Mouse (Mus musculus) limb, embryonic 10.5 days (tissue): ENCODE results near the gene Fsd1. TPM values are rescaled to one million over a fixed set of nuclear protein-coding genes. Genes with fewer than 3 reads are reported as not detected.
A peak's percentile ranks its signal among the peaks of the same experiment; 100 is the strongest.
"Not testable (repeated sequence)": the region's sequence is repeated elsewhere in the genome, so short reads cannot be mapped to it uniquely, and the experiment has no call there.

Experiments
- DNase-seq: peaks from one replicate; pipeline ENCODE4 v3.0.0-alpha.2; 2017; ENCODE audit warnings: low spot score
- H3K27ac ChIP-seq: fragments of 300-500 bp; sonication (generic); 2 replicates; pipeline ENCODE4 v1.5.1; 2016; ENCODE audit warnings: mild to moderate bottlenecking
- H3K27me3 ChIP-seq: fragments of 300-500 bp; sonication (generic); 2 replicates; pipeline ENCODE4 v1.6.1; 2016; ENCODE audit warnings: low read depth, mild to moderate bottlenecking; ENCODE audit not compliant: poor library complexity, severe bottlenecking
- H3K36me3 ChIP-seq: fragments of 300-500 bp; sonication (generic); 2 replicates; pipeline ENCODE4 v1.6.1; 2016; ENCODE audit warnings: mild to moderate bottlenecking, moderate library complexity
- H3K4me1 ChIP-seq: fragments of 300-500 bp; sonication (generic); 2 replicates; pipeline ENCODE4 v1.6.1; 2016
- H3K4me3 ChIP-seq: fragments of 300-500 bp; sonication (generic); 2 replicates; pipeline ENCODE4 v1.5.1; 2016; ENCODE audit warnings: mild to moderate bottlenecking, moderate library complexity
- H3K9me3 ChIP-seq: fragments of 300-500 bp; sonication (generic); replicated peaks from 2 replicates; pipeline ENCODE4 v1.6.1; 2016; ENCODE audit warnings: mild to moderate bottlenecking
- WGBS: fragments of 180-500 bp; shearing (Covaris S2); methylation state at CpG from one replicate; pipeline ENCODE4 v1.1.7; 2016; 5-methylcytosine and 5-hydroxymethylcytosine counted together
- polyA plus RNA-seq: library from polyadenylated mRNA; unstranded; fragments of >200 nt; fragmentation: Nextera tagmentation; extraction: Ambion mirVana; gene quantifications from 2 replicates; pipeline ENCODE4 v1.2.1, GENCODE M21; 2016

Gene Fsd1
- polyA plus RNA-seq = 44.0 and 56.6 TPM in 2 replicates

DNA sequence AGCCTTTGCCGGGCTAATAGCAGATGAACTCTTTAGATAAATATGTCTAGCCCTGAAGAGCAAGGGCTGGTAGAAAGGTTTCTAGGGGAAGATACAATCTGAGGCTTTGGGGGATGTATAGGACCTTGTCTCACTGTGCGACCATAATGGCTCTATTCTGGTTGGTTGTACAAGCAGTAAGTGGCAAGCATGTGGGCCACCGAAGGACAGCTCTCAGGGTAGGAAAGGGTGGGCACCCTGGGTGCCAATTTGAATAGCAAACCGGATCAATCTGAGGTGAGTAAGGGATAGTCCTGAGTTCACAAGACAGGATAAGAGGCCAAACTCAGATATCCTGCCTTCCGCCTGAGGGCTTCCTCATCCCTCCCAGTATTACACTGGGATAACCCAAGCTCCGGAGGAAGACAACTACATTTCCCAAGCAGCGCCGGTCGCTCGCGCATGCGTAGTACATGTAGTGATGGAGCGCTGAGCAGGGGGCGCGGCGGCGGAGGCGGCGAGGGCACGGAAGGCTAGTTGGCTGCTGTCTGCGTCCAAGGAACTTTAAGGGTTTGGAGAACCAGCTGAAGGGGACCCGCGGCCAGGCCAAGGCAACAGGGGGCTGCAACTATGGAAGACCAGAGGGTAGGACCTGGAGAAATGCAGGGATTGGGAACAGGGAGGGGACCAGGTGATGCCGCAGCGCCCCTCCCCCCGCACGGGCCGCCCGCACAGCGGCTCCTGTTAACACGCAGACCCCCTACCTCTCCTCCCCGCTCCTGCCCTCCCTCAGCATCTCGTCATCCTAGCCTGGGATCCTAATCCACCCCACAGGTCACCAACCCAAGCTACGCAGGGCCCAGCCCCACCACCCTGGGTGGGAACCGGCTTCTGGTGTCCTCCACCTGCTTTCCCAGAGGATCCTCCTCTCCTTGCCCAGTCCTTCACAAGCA is at the start of gene Fsd1:
Gene Fsd1 (plus strand): TSS at position 480 of the 932 bp plus-strand sequence.
- no peaks in the 10 kb centered on the region for H3K9me3 ChIP-seq
- H3K4me1 ChIP-seq = peaks cover 12% of the 10 kb centered on the region
- peak within 1 kb of the TSS; percentile 75 for H3K4me3 ChIP-seq
- peak within 1 kb of the TSS; percentile 79 for H3K27ac ChIP-seq
- 11% methylated on average over 35 of the region's 35 CpGs for WGBS
- 0 out of 2 replicates have a peak, but pooled peaks cover 4% of the 10 kb centered on the region for H3K36me3 ChIP-seq
- H3K27me3 ChIP-seq = 0 out of 2 replicates have a peak, but pooled peaks cover 2% of the 10 kb centered on the region
- peak; percentile 85 for DNase-seq

GRCm38 (mm10) chr17:55944387-55944865 is 41.9 kb upstream of the Fsd1 start:
- 39% methylated on average over 10 of the region's 10 CpGs for WGBS
- H3K9me3 ChIP-seq, DNase-seq, H3K27me3 ChIP-seq, H3K4me1 ChIP-seq: not testable (repeated sequence)
- peak overlapping the region; percentile 85; the same call in 1 of the 2 replicates for H3K27ac ChIP-seq
- peaks cover 12% of the 10 kb centered on the region for H3K36me3 ChIP-seq
- H3K4me3 ChIP-seq = peak overlapping the region; percentile 60

DNA sequence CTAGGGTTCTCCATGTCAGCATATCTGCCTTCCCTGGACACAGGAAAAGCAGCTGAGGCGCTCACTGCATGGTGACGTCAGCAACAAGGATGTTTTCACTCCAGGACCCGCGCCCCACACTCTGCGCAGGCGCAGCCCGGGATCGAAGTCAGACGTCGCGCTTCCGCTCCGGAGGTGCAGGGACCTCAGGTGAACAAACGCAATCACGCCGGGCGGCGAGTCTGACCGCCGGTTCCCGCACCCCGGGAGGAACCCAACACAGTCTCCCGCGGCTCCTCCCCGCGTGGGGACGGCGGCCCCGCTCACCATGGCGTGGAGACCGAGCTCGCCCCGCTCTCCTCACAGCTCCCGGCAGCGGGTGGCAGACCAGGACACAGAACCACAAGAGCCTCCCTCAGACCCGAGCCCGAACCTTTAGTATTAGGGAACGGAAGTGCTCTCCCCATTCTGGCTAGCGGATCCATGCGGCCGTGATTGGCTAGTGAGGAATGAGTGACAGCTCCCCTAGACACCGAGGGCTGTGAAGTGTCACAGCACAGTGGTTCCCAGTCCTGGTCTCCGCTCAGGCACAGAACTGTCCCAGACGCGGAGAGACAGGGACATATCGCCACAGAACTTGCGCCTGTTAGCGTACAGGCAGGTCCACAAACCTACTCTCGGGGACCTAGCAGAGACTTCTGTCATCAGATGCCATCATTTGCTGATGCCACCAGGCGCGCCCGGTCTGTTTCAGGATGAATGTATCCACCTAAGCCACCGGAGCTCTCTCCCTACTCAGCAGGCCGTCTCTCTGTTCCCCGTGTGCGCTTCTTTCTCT is 41.2 kb upstream of the Fsd1 start:
- H3K9me3 ChIP-seq, H3K36me3 ChIP-seq, H3K4me1 ChIP-seq, H3K27me3 ChIP-seq: not testable (repeated sequence)
- DNase-seq = peak; percentile 76
- Histone ChIP-seq H3K4me3 (peak overlapping the region; percentile 60), H3K27ac (peak overlapping the region; percentile 85)
- whole genome bisulfite sequencing = under 1% methylated on average over 56 of the region's 56 CpGs

DNA sequence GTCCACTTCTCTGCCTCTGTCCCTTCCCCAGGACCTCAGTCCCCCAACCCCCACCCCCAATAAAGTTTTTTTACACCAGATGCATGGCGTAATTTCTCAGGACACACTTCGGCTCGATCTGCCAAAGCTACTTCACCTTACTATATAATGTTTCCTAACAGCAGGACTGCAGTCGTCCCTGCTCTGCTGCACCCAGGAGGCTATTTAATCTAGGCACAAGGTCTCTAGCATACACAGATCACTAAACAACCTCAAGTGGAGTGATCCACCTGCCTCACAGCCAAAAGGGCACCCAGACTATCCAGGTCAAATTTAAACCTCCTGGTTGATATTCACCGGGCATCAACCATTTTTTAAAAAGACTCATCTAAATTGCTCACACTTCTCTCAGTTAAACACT is 40.6 kb upstream of the Fsd1 start:
- Histone ChIP-seq H3K27ac (peak overlapping the region; percentile 85; the same call in 1 of the 2 replicates), H3K9me3 (no peaks in the 10 kb centered on the region), H3K36me3 (peaks cover 1% of the 10 kb centered on the region; the same call in 1 of the 2 replicates), H3K27me3 (no peaks in the 10 kb centered on the region), H3K4me1 (peaks cover 6% of the 10 kb centered on the region), H3K4me3 (peak overlapping the region; percentile 60)
- DNase-seq = no peak
- 31% methylated on average over 5 of the region's 5 CpGs for WGBS

GRCm38 (mm10) chr17:55948647-55949046 is 37.7 kb upstream of the Fsd1 start:
- H3K36me3 ChIP-seq = no peaks in the 10 kb centered on the region
- H3K4me3 ChIP-seq = no peak overlapping the region
- H3K27ac ChIP-seq = no peak overlapping the region
- H3K9me3 ChIP-seq = no peaks in the 10 kb centered on the region
- 93% methylated on average over 4 of the region's 4 CpGs for WGBS
- no peak for DNase-seq
- no peaks in the 10 kb centered on the region for H3K27me3 ChIP-seq
- peaks cover 6% of the 10 kb centered on the region for H3K4me1 ChIP-seq

DNA sequence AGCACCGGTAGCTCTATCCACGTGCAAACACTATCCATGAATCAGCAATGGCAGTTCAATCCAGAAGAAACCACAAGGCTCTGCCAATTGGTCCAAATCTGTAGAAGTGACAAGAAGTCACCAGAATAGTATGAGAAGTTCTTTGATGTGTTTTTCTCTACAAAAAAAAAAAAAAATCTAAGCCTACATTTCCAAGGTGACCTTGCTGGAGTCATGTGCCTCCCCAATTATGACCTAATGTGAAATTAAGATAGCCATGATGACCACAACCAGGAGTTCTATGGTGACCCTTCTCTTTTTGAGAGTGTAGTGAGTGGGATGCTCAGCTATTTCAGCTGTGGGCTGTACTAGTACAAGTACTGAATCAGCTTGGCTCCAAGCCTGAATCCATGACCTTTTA is 36.9 kb upstream of the Fsd1 start, which contains the start of gene Zfp119b:
Gene Zfp119b (minus strand): TSS at position 101 of the 400 bp plus-strand sequence.
- 87% methylated on average over 2 of the region's 2 CpGs for WGBS

GRCm38 (mm10) chr17:55950601-55951000 is 35.7 kb upstream of the Fsd1 start:
- WGBS = 77% methylated on average over 9 of the region's 9 CpGs

More for the DNA sequence above, 36.9 kb upstream of the Fsd1 start, which contains the start of gene Zfp119b:
- no peak within 1 kb of the TSS for H3K4me3 ChIP-seq
- peaks cover 6% of the 10 kb centered on the region for H3K4me1 ChIP-seq
- H3K27ac ChIP-seq = no peak within 1 kb of the TSS
- no peaks in the 10 kb centered on the region for H3K36me3 ChIP-seq
- no peaks in the 10 kb centered on the region for H3K9me3 ChIP-seq
- peaks cover 5% of the 10 kb centered on the region for H3K27me3 ChIP-seq
- no peak for DNase-seq

DNA sequence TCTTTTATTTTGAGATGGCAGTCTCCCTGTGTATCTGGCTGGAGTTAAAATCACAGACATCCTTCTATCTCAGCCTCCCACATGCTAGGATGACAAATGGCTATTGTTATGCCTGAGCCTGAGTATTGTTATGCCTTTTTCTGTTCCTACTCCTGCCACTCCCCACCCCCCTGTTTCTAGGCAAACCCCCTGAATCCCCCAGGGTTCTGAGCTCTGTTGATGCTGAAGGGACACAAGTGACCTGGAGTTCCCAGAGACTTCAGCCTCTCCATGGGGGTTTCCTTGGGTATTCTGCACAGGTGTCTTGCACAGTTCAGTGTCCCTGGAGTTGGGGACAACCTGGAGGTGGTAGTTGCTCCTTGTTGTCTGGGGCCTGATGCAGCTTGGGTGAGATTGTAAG is 34.3 kb upstream of the Fsd1 start:
- H3K4me3 ChIP-seq = no peak overlapping the region
- H3K27me3 ChIP-seq = peaks cover 18% of the 10 kb centered on the region
- H3K9me3 ChIP-seq = no peaks in the 10 kb centered on the region
- peaks cover 10% of the 10 kb centered on the region for H3K4me1 ChIP-seq
- no peak for DNase-seq
- no peak overlapping the region for H3K27ac ChIP-seq
- H3K36me3 ChIP-seq = no peaks in the 10 kb centered on the region

More at GRCm38 (mm10) chr17:55950601-55951000, 35.7 kb upstream of the Fsd1 start:
- no peaks in the 10 kb centered on the region for H3K9me3 ChIP-seq
- H3K27me3 ChIP-seq = peaks cover 17% of the 10 kb centered on the region
- no peaks in the 10 kb centered on the region for H3K36me3 ChIP-seq
- no peak for DNase-seq
- no peak overlapping the region for H3K27ac ChIP-seq
- peaks cover 3% of the 10 kb centered on the region; the same call in 1 of the 2 replicates for H3K4me1 ChIP-seq
- no peak overlapping the region for H3K4me3 ChIP-seq

DNA sequence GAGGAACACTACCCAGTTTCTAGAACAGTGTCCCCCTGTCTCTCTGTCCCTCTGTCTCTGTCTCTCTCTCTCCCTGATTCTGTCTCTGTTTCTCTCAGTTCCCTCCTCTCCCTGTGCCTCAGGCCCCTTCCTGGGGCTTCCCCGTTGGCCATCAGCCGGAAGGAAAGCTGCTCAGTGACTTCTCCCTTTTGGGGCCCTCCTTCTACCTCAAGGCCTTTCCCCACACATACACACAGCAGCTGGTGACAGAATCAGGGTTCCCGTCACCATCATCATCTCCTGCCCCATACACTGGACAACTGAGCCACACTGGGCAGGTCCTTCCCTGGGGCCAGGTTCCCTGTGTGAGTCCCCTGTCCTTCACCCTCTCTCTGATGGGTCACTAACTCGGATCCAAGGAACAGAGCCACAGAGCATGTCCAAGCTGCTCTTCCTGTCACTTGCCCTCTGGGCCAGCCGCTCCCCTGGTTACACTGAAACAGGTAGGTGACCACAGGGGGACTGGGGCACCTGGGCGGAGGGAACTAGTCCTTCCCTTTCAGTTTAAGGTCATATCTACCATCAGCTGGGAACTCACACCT is 33.8 kb upstream of the Fsd1 start, which contains the start of gene Ebi3:
Gene Ebi3 (plus strand): TSS at position 194 of the 581 bp plus-strand sequence.
- WGBS = 75% methylated on average over 6 of the region's 6 CpGs
- H3K27ac ChIP-seq = no peak within 1 kb of the TSS
- DNase-seq = no peak
- H3K36me3 ChIP-seq = no peaks in the 10 kb centered on the region
- no peaks in the 10 kb centered on the region for H3K9me3 ChIP-seq
- peaks cover 18% of the 10 kb centered on the region for H3K27me3 ChIP-seq
- H3K4me3 ChIP-seq = no peak within 1 kb of the TSS
- H3K4me1 ChIP-seq = peaks cover 14% of the 10 kb centered on the region

GRCm38 (mm10) chr17:55953751-55954150 is 32.6 kb upstream of the Fsd1 start:
- no peaks in the 10 kb centered on the region for H3K36me3 ChIP-seq
- H3K4me3 ChIP-seq = no peak overlapping the region
- no peak for DNase-seq
- H3K27ac ChIP-seq = no peak overlapping the region
- peaks cover 23% of the 10 kb centered on the region for H3K4me1 ChIP-seq
- 87% methylated on average over 6 of the region's 6 CpGs for WGBS
- no peaks in the 10 kb centered on the region for H3K9me3 ChIP-seq
- peaks cover 18% of the 10 kb centered on the region for H3K27me3 ChIP-seq

DNA sequence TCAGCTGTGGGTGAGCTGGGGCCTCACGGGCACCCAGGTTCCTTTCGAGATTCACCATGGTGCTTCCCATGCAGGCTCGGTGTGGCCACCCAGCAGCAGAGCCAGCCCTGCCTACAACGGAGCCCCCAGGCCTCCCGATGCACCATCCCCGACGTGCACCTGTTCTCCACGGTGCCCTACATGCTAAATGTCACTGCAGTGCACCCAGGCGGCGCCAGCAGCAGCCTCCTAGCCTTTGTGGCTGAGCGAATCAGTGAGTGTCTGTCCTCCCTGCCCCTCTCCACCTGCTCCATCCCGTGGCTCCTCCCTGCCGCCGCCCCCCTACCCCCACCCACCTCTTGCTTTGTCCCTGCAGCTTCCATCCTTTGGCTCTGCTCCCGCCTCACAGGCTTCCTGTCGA is 32.1 kb upstream of the Fsd1 start:
- H3K4me1 ChIP-seq = peaks cover 23% of the 10 kb centered on the region
- WGBS = 36% methylated on average over 16 of the region's 16 CpGs
- peak; percentile 27 for DNase-seq

DNA sequence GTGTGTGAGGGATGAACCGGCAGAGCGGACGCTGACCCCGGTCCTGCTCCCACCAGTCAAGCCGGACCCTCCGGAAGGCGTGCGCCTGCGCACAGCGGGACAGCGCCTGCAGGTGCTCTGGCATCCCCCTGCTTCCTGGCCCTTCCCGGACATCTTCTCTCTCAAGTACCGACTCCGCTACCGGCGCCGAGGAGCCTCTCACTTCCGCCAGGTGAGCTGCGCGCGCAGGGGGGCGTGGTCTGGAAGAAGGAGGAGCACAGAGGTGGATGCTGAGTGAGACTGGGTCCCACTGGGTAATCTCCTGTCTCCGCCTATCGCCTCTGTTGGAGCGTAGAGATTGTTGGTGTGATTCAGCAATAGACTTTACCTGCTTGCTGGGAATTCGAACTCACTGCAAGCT is 30.2 kb upstream of the Fsd1 start:
- 2% methylated on average over 26 of the region's 26 CpGs for WGBS
- peak; percentile 84 for DNase-seq
- Histone ChIP-seq H3K36me3 (peaks cover 7% of the 10 kb centered on the region), H3K9me3 (no peaks in the 10 kb centered on the region), H3K27me3 (peaks cover 18% of the 10 kb centered on the region), H3K4me1 (peaks cover 31% of the 10 kb centered on the region), H3K4me3 (peak overlapping the region; percentile 61), H3K27ac (peak overlapping the region; percentile 50; the same call in 1 of the 2 replicates)

More for the DNA sequence above, 32.1 kb upstream of the Fsd1 start:
- H3K36me3 ChIP-seq = no peaks in the 10 kb centered on the region
- peaks cover 18% of the 10 kb centered on the region for H3K27me3 ChIP-seq
- H3K4me3 ChIP-seq = no peak overlapping the region
- no peak overlapping the region for H3K27ac ChIP-seq
- no peaks in the 10 kb centered on the region for H3K9me3 ChIP-seq
